ENCODE assay signal across 19 mouse cellular contexts in genomic region chr7:136449286-136449685, GRCm38 (mm10).
DNase-seq lines count a peak whose midpoint lies in the region; ATAC-seq and TF ChIP-seq lines count a peak whose summit lies in the region.
"Had no signal": no experiment of that assay in that cellular context is flagged by ENCODE, and none has a peak within 500 bp of the region (broad histone marks: within the 10 kb centered on the region; RNA-seq: fewer than 3 reads in every experiment).

No protein-coding gene starts in this region.

- peak; percentile 48 for DNase-seq in adrenal gland, postnatal 14 days
- DNase-seq in adrenal gland, postnatal 4 days (ENCODE audit: low spot score in 2 of 2) = no peak
- DNase-seq in hindbrain, postnatal 0 days (ENCODE audit: low spot score) = peak; percentile 63
- peak; percentile 10 for DNase-seq in lung, postnatal 14 days
- no peak for DNase-seq in lung, adult 2 months
- peak; percentile 11 to 15 for DNase-seq in adrenal gland, postnatal 36 days
- DNase-seq in spleen, postnatal 14 days (ENCODE audit: low spot score in 2 of 2) = no peak
- DNase-seq: layer of hippocampus, postnatal 36 days; thymus, postnatal 25 days had no signal

- 0 out of 2 replicates have a peak, but pooled peaks cover 3% of the 10 kb centered on the region for H3K27me3 ChIP-seq in hindbrain, postnatal 0 days (ENCODE audit: insufficient read depth, low read length)
- no peaks in the 10 kb centered on the region for H3K27me3 ChIP-seq in hindbrain, embryonic 16.5 days (replicated peaks; ENCODE audit: control insufficient read depth, insufficient read depth, low read length)
- H3K27me3 ChIP-seq: liver, embryonic 15.5 days; megakaryocyte, embryonic 14.5 days; neural tube, embryonic 15.5 days had no signal

- no peak for TF ChIP-seq CTCF in hindbrain, postnatal 0 days (IDR thresholded peaks at IDR 0.05; ENCODE audit: low read depth)
- TF ChIP-seq CTCF in lung, adult 2 months (IDR thresholded peaks at IDR 0.05; ENCODE audit: insufficient read depth, low read length) = no peak

- H3K27ac ChIP-seq in hindbrain, postnatal 0 days = no peak overlapping the region
- H3K27ac ChIP-seq in hindbrain, embryonic 16.5 days (ENCODE audit: low read depth, low read length) = no peak overlapping the region
- H3K27ac ChIP-seq: embryonic facial prominence, embryonic 15.5 days; forebrain, embryonic 12.5 days; heart, embryonic 15.5 days; hindbrain, embryonic 12.5 days; liver, embryonic 15.5 days; neural tube, embryonic 15.5 days had no signal

- TF ChIP-seq POLR2A in lung, adult 2 months (IDR thresholded peaks at IDR 0.05; ENCODE audit: borderline replicate concordance, extremely low read depth, low read depth, low read length) = no peak

- WGBS in hindbrain, postnatal 0 days = 70% methylated on average over 1 of the region's 1 CpGs
- 85% methylated on average over 1 of the region's 1 CpGs for WGBS in hindbrain, embryonic 16.5 days
- 100% methylated on average over 1 of the region's 1 CpGs for WGBS in lung, adult 2 months

- H3K4me1 ChIP-seq in hindbrain, postnatal 0 days (ENCODE audit: insufficient read depth, low read length) = no peaks in the 10 kb centered on the region
- peaks cover 4% of the 10 kb centered on the region; the same call in 1 of the 2 replicates for H3K4me1 ChIP-seq in hindbrain, embryonic 16.5 days (ENCODE audit: control insufficient read depth, insufficient read depth, low read depth, low read length)
- no peaks in the 10 kb centered on the region for H3K4me1 ChIP-seq in lung, adult 2 months (ENCODE audit: control insufficient read depth, insufficient read depth, low read length)
- H3K4me1 ChIP-seq: forebrain, embryonic 12.5 days; heart, embryonic 15.5 days; hindbrain, embryonic 12.5 days; liver, embryonic 15.5 days; megakaryocyte, embryonic 14.5 days; neural tube, embryonic 15.5 days had no signal

- H3K4me2 ChIP-seq in hindbrain, postnatal 0 days (ENCODE audit: low read depth, low read length) = no peak overlapping the region
- no peak overlapping the region for H3K4me2 ChIP-seq in hindbrain, embryonic 16.5 days (ENCODE audit: low read length)
- H3K4me2 ChIP-seq: embryonic facial prominence, embryonic 15.5 days; forebrain, embryonic 12.5 days; heart, embryonic 15.5 days; hindbrain, embryonic 12.5 days; liver, embryonic 15.5 days; neural tube, embryonic 15.5 days had no signal

- H3K9me3 ChIP-seq in hindbrain, postnatal 0 days (ENCODE audit: low read length) = no peaks in the 10 kb centered on the region
- no peaks in the 10 kb centered on the region for H3K9me3 ChIP-seq in hindbrain, embryonic 16.5 days (ENCODE audit: control insufficient read depth, low read length)
- H3K9me3 ChIP-seq: embryonic facial prominence, embryonic 15.5 days; forebrain, embryonic 12.5 days; heart, embryonic 15.5 days; hindbrain, embryonic 12.5 days; liver, embryonic 15.5 days; megakaryocyte, embryonic 14.5 days; neural tube, embryonic 15.5 days had no signal

- H3K9ac ChIP-seq in hindbrain, postnatal 0 days (replicated peaks; ENCODE audit: low read length) = no peak overlapping the region
- no peak overlapping the region for H3K9ac ChIP-seq in hindbrain, embryonic 16.5 days (ENCODE audit: low read depth, low read length)
- H3K9ac ChIP-seq: embryonic facial prominence, embryonic 15.5 days; forebrain, embryonic 12.5 days; heart, embryonic 15.5 days; hindbrain, embryonic 12.5 days; liver, embryonic 15.5 days; neural tube, embryonic 15.5 days had no signal

- H3K4me3 ChIP-seq in hindbrain, postnatal 0 days (ENCODE audit: low read length) = no peak overlapping the region
- no peak overlapping the region for H3K4me3 ChIP-seq in hindbrain, embryonic 16.5 days (ENCODE audit: low read length)
- no peak overlapping the region for H3K4me3 ChIP-seq in lung, adult 2 months (replicated peaks; ENCODE audit: extremely low read depth, low read depth, low read length)
- H3K4me3 ChIP-seq: embryonic facial prominence, embryonic 15.5 days; forebrain, embryonic 12.5 days; heart, embryonic 15.5 days; hindbrain, embryonic 12.5 days; liver, embryonic 15.5 days; megakaryocyte, embryonic 14.5 days; neural tube, embryonic 15.5 days had no signal

- no peak for ATAC-seq in hindbrain, postnatal 0 days
- no peak for ATAC-seq in hindbrain, embryonic 16.5 days
- ATAC-seq: activated CD4-positive, CD25-positive, alpha-beta regulatory T cell, adult 4 months; intestine, embryonic 16.5 days had no signal

- no peaks in the 10 kb centered on the region for H3K36me3 ChIP-seq in hindbrain, postnatal 0 days (ENCODE audit: insufficient read depth, low read length)
- no peaks in the 10 kb centered on the region for H3K36me3 ChIP-seq in hindbrain, embryonic 16.5 days (ENCODE audit: control insufficient read depth, insufficient read depth, low read length)
- H3K36me3 ChIP-seq: embryonic facial prominence, embryonic 15.5 days; forebrain, embryonic 12.5 days; heart, embryonic 15.5 days; hindbrain, embryonic 12.5 days; liver, embryonic 15.5 days; neural tube, embryonic 15.5 days had no signal

Comparison
In these comparisons a context has a peak if more than half of its experiments do, and no peak if none do; other contexts are left out.
1. DNase-seq: peak in adrenal gland, postnatal 14 days (single experiment), hindbrain, postnatal 0 days (single experiment), lung, postnatal 14 days (single experiment) and adrenal gland, postnatal 36 days (2 of 2); none in adrenal gland, postnatal 4 days (0 of 2), lung, adult 2 months (single experiment) and spleen, postnatal 14 days (0 of 2).